Mouse (Mus musculus): ENCODE results near the gene Gm11565.
"Not testable (repeated sequence)": the region's sequence is repeated elsewhere in the genome, so short reads cannot be mapped to it uniquely, and the experiment has no call there.

Gm11565 gene

DNA sequence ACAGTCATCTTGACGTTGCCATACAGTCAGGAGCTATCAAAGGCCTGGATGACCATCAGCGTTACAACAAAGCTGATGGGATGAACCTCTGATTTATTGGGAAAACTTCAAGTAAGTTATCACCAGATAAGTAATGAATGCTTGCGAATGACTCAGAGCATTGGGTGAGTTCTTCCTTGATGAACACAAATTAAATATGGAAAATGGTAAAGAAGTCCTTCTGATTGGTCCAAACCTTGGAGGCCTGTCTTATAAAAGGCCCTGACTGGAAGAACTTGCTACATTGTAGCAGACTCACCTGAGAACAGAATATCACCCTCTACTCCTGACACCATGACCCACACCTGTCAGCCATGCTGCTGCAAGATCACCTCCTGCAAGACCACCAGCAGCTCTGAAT lies at the start of gene Gm11565:
Gene Gm11565, plus strand, starts transcription at position 301 of the 400 bp plus-strand sequence.
- no peak for DNase-seq (ENCODE audit: low read depth, low spot score)

DNA sequence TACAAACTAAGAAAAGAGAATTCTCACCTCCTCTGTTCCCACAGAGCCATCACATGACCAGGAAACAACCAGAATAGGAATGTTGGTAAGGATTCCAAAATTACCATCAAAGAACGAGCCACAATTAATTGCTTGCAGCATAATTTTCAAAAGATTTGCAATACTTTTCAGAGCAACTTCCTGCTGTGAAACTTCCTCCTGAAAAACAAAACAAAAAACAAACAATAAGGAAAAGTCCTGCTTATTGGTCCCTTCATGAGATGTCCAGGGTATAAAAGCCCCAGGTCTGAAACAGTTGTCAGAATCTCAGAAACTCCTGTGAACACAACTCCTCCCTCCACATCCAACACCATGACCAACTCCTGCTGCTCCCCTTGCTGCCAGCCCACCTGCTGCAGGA lies 41.5 kb upstream of the Gm11565 start, which contains the start of gene Krtap9-1:
Gene Krtap9-1, plus strand, starts transcription at position 301 of the 400 bp plus-strand sequence.
- DNase-seq (ENCODE audit: low read depth, low spot score): not testable (repeated sequence)

GRCm38 (mm10) chr11:99878887-99879286 lies 35.7 kb upstream of the Gm11565 start, which contains the start of gene Gm11567:
Gm11567 (plus strand) TSS chr11:99879187.
- not testable (repeated sequence) for DNase-seq (ENCODE audit: low read depth, low spot score)

DNA sequence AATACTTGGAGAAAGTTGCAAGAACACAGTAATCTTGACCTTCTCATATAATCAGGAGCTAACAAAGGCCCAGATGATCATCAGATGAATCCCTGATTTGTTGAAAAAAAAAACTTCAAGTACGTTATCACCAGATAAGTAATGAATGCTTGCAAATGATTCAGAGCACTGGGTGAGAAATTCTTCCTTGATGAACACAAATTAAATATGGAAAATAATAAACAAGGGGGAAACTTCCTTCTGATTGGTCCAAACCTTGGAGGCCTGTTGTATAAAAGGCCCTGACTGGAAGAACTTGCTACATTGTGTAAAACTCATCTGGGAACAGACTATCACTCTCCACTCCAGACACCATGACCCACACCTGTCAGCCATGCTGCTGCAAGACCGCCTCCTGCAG lies 6.9 kb upstream of the Gm11565 start, which contains the start of gene Krtap31-1:
Gene Krtap31-1, plus strand, starts transcription at position 301 of the 400 bp plus-strand sequence.
- no peak for DNase-seq (ENCODE audit: low read depth, low spot score)

DNA sequence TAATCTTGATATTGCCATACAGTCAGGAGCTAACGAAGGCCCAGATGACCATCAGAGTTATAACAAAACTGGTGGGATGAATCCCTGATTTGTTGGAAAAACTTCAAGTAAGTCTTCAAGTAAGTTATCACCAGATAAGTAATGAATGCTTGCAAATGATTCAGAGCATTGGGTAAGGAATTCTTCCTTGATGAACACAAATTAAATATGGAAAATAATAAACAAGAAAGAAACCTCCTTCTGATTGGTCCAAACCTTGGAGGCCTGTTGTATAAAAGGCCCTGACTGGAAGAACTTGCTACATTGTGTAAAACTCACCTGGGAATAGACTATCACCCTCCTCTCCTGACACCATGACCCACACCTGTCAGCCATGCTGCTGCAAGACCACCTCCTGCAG lies 21.4 kb downstream of the Gm11565 start, which contains the start of gene Krtap31-2:
Gene Krtap31-2, plus strand, starts transcription at position 301 of the 400 bp plus-strand sequence.
- no peak for DNase-seq (ENCODE audit: low read depth, low spot score)

DNA sequence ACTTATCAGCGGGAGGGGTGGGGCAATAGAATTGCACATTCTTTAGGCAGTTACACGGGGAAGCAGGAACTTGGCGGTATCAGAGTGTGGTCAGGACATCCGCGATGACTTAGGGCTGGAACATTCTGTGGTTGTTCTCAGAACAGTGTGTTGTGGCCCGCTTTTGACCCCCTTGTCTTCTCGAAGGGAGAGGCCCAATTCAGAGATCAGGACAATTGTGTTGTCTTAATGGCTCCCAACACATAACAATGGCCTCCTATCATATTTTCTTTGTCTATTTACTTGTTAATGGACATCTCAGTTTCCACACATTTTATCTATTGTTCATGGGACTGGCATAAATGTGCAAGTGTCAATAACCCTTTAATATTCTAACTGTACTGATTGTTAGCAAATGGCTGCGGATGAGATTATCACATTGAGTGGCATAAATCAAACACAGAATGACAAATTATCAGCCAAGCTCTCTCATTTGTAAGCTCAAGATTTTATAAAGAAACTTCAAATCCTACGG lies 23.3 kb downstream of the Gm11565 start:
- no peak for DNase-seq (ENCODE audit: low read depth, low spot score)

- no peak for DNase-seq (ENCODE audit: low read depth, low spot score)
These were observed 33.6 kb downstream of the Gm11565 start, which contains the start of gene Krtap9-5 for GRCm38 (mm10) chr11:99948175-99948574. Krtap9-5 (plus strand) TSS chr11:99948475.

- no peak for DNase-seq (ENCODE audit: low read depth, low spot score)
These were observed 49.7 kb downstream of the Gm11565 start for GRCm38 (mm10) chr11:99964213-99964612.

All from CD4-positive, CD25-positive, alpha-beta regulatory T cell, adult 2 months (primary cell).